Mouse (Mus musculus): ENCODE measurements around the gene Evi5l.

DNA sequence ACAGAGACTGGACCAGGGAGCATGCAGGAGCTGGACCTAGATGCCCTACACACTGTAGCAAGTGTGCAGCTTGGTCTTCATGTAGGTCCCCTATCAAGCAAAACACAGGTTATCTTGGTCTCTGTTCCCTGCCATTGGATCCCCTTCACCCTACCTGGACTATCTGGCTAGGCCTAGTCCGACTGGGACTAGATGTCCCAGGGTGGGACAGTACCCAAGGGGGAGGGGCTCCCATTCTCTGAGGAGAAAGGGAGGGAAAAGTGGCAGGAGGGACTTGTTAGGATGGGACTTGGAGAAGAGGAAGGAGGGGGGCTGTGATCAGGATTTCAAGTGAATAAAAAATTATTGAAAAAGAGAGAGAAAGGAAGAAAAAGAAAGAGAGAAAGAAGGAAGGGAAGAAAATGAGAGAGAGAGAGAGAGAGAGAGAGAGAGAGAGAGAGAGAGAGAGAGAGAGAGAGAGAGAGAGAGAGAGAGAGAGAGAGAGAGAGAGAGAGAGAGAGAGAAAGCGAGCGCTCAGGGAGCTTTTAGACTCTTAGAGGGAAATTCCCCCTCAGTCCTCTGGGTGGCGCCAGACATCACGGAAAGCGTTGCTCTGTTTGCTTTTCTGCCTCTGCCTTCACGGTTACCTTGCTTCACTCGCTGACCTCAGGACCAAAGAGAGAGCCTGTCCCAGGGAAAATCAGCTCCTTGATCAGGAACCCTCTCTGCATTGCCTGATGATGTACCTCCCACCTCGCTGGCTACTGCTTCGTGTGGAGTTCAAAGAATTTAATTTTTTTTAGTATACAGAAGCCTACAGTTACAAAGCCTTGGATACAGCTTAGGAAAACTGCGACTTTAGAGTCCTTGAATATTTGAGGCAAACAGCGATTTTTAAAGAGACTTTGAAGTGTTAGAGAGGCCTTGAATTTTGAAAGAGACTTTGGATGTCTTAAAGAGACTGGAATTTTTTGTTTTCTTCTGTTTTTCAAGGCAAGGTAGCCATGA is 26.4 kb upstream of the Evi5l start:
- TF ChIP-seq CTCF (conservative IDR thresholded peaks at IDR 0.05; ENCODE audit: insufficient read depth, insufficient read length, low read depth, low read length) (peak; percentile 92), POLR2A (IDR thresholded peaks at IDR 0.05; ENCODE audit: low read depth, low read length) (no peak)

All from kidney, adult 2 months (tissue).